Mouse (Mus musculus): Measurements from ENCODE around the gene Sync.

- no peak for TF ChIP-seq CTCF (IDR thresholded peaks at IDR 0.05; ENCODE audit: low read depth, low read length)
- TF ChIP-seq POLR2A (IDR thresholded peaks at IDR 0.05; ENCODE audit: borderline replicate concordance, low read depth, low read length) = no peak
These were observed 16.4 kb downstream of the Sync start for GRCm38 (mm10) chr4:129303816-129304215.
